Mouse (Mus musculus) stomach, embryonic 14.5 days (tissue): ENCODE data around the gene Fgd5. TPM values are rescaled to one million over a fixed set of nuclear protein-coding genes. Genes with fewer than 3 reads are reported as not detected.

Source experiments
- ATAC-seq: fragments of 200-750 bp; cut with Nextera tagmentation; 2 replicates; pipeline ENCODE4 v1.8.0; 2017; ENCODE audit warnings: low read depth, moderate TSS enrichment; ENCODE audit not compliant: insufficient number of reproducible peaks, insufficient read depth, low FRiP score
- H3K27ac ChIP-seq: fragments of 300-500 bp; sonication (generic); 2 replicates; pipeline ENCODE4 v1.5.1; 2014; ENCODE audit warnings: mild to moderate bottlenecking, low read length, moderate library complexity, mixed read lengths
- H3K27me3 ChIP-seq: fragments of 300-500 bp; sonication (generic); 2 replicates; pipeline ENCODE4 v1.6.1; 2014; ENCODE audit warnings: low read length, control low read depth, mixed read lengths; ENCODE audit not compliant: control insufficient read depth, insufficient read depth
- H3K36me3 ChIP-seq: fragments of 300-500 bp; sonication (generic); 2 replicates; pipeline ENCODE4 v1.6.1; 2014; ENCODE audit warnings: mild to moderate bottlenecking, control low read depth, low read length, moderate library complexity, mixed read lengths; ENCODE audit not compliant: control insufficient read depth, insufficient read depth
- H3K4me1 ChIP-seq: fragments of 300-500 bp; sonication (generic); 2 replicates; pipeline ENCODE4 v1.6.1; 2014; ENCODE audit warnings: low read length, control low read depth, mixed read lengths; ENCODE audit not compliant: control insufficient read depth, insufficient read depth
- H3K4me2 ChIP-seq: fragments of 300-500 bp; sonication (generic); replicated peaks from 2 replicates; pipeline ENCODE4 v1.6.1; 2014; ENCODE audit warnings: low read depth, low read length, control low read depth
- H3K4me3 ChIP-seq: fragments of 300-500 bp; sonication (generic); 2 replicates; pipeline ENCODE4 v1.5.1; 2014; ENCODE audit warnings: low read depth, low read length, control low read depth
- H3K9ac ChIP-seq: fragments of 300-500 bp; sonication (generic); replicated peaks from 2 replicates; pipeline ENCODE4 v1.6.1; 2014; ENCODE audit warnings: low read depth, mild to moderate bottlenecking, control low read depth, low read length, moderate library complexity, mixed read lengths
- H3K9me3 ChIP-seq: fragments of 300-500 bp; sonication (generic); 2 replicates; pipeline ENCODE4 v1.6.1; 2016; ENCODE audit warnings: low read depth, low read length, control low read depth; ENCODE audit not compliant: control insufficient read depth
- WGBS: fragments of 180-500 bp; shearing (Covaris S2); extraction: QIAGEN DNeasy Blood & Tissue Kit; methylation state at CpG from one replicate; pipeline ENCODE4 v1.1.7; 2014; 5-methylcytosine and 5-hydroxymethylcytosine counted together
- polyA plus RNA-seq: library from polyadenylated mRNA; unstranded; fragments of >200 nt; fragmentation: Nextera tagmentation; extraction: Ambion mirVana; gene quantifications from 2 replicates; pipeline ENCODE4 v1.2.1, GENCODE M21; 2014

The Fgd5 gene
- polyA plus RNA-seq, 1 experiment from 2014 or later: 5.1 TPM

GRCm38 (mm10) chr6:92063452-92063851, 84.8 kb downstream of the Fgd5 start:
- Histone ChIP-seq H3K9me3 (no peaks in the 10 kb centered on the region), H3K4me3 (no peak overlapping the region), H3K4me2 (no peak overlapping the region), H3K27ac (no peak overlapping the region), H3K36me3 (no peaks in the 10 kb centered on the region), H3K4me1 (no peaks in the 10 kb centered on the region), H3K9ac (no peak overlapping the region), H3K27me3 (no peaks in the 10 kb centered on the region)
- 97% methylated on average over 2 of the region's 2 CpGs for WGBS
- ATAC-seq: no peak

- H3K36me3 ChIP-seq: no peaks in the 10 kb centered on the region
- no peaks in the 10 kb centered on the region for H3K27me3 ChIP-seq
- H3K4me3 ChIP-seq: no peak overlapping the region
- 82% methylated on average over 10 of the region's 10 CpGs for WGBS
- no peak for ATAC-seq
- H3K9ac ChIP-seq: no peak overlapping the region
- H3K9me3 ChIP-seq: no peaks in the 10 kb centered on the region
- H3K27ac ChIP-seq: no peak overlapping the region
- H3K4me2 ChIP-seq: no peak overlapping the region
- H3K4me1 ChIP-seq: no peaks in the 10 kb centered on the region
Observed at GRCm38 (mm10) chr6:92064101-92064500, 85.4 kb downstream of the Fgd5 start.

GRCm38 (mm10) chr6:92065721-92066496, 87.2 kb downstream of the Fgd5 start:
- Histone ChIP-seq H3K9me3 (no peaks in the 10 kb centered on the region), H3K9ac (no peak overlapping the region), H3K4me1 (no peaks in the 10 kb centered on the region), H3K36me3 (no peaks in the 10 kb centered on the region), H3K4me3 (no peak overlapping the region), H3K27ac (no peak overlapping the region), H3K27me3 (no peaks in the 10 kb centered on the region), H3K4me2 (no peak overlapping the region)
- 53% methylated on average over 12 of the region's 12 CpGs for WGBS
- ATAC-seq: no peak

GRCm38 (mm10) chr6:92067146-92067790, 88.6 kb downstream of the Fgd5 start:
- Histone ChIP-seq H3K4me1 (no peaks in the 10 kb centered on the region), H3K4me3 (no peak overlapping the region), H3K9ac (no peak overlapping the region), H3K36me3 (no peaks in the 10 kb centered on the region), H3K27ac (no peak overlapping the region), H3K27me3 (no peaks in the 10 kb centered on the region), H3K4me2 (no peak overlapping the region), H3K9me3 (no peaks in the 10 kb centered on the region)
- peak; percentile 82 for ATAC-seq
- WGBS: 32% methylated on average over 16 of the region's 16 CpGs

GRCm38 (mm10) chr6:92071121-92071839, 92.6 kb downstream of the Fgd5 start:
- H3K9ac ChIP-seq: no peak overlapping the region
- 44% methylated on average over 15 of the region's 15 CpGs for WGBS
- H3K4me3 ChIP-seq: no peak overlapping the region
- H3K36me3 ChIP-seq: no peaks in the 10 kb centered on the region
- no peak overlapping the region for H3K4me2 ChIP-seq
- H3K4me1 ChIP-seq: no peaks in the 10 kb centered on the region
- H3K27ac ChIP-seq: no peak overlapping the region
- no peaks in the 10 kb centered on the region for H3K27me3 ChIP-seq
- H3K9me3 ChIP-seq: no peaks in the 10 kb centered on the region
- ATAC-seq: no peak

- Histone ChIP-seq H3K27me3 (no peaks in the 10 kb centered on the region), H3K4me1 (no peaks in the 10 kb centered on the region), H3K4me3 (no peak overlapping the region), H3K9me3 (no peaks in the 10 kb centered on the region), H3K9ac (no peak overlapping the region), H3K36me3 (no peaks in the 10 kb centered on the region), H3K27ac (no peak overlapping the region), H3K4me2 (no peak overlapping the region)
- 93% methylated on average over 2 of the region's 2 CpGs for WGBS
- no peak for ATAC-seq
Observed at GRCm38 (mm10) chr6:92080730-92081129, 102.1 kb downstream of the Fgd5 start.

- no peak for ATAC-seq
- Histone ChIP-seq H3K27ac (no peak overlapping the region), H3K36me3 (no peaks in the 10 kb centered on the region), H3K27me3 (no peaks in the 10 kb centered on the region), H3K9ac (no peak overlapping the region), H3K4me1 (no peaks in the 10 kb centered on the region), H3K4me3 (no peak overlapping the region), H3K9me3 (no peaks in the 10 kb centered on the region), H3K4me2 (no peak overlapping the region)
- WGBS: 76% methylated on average over 4 of the region's 4 CpGs
Observed at GRCm38 (mm10) chr6:92082756-92083155, 104.1 kb downstream of the Fgd5 start.

GRCm38 (mm10) chr6:92084932-92085331, 106.3 kb downstream of the Fgd5 start:
- no peak overlapping the region for H3K4me2 ChIP-seq
- no peak overlapping the region for H3K4me3 ChIP-seq
- no peaks in the 10 kb centered on the region for H3K9me3 ChIP-seq
- WGBS: 76% methylated on average over 3 of the region's 3 CpGs
- no peak overlapping the region for H3K9ac ChIP-seq
- no peaks in the 10 kb centered on the region for H3K4me1 ChIP-seq
- no peaks in the 10 kb centered on the region for H3K36me3 ChIP-seq
- no peaks in the 10 kb centered on the region for H3K27me3 ChIP-seq
- H3K27ac ChIP-seq: no peak overlapping the region
- no peak for ATAC-seq
